ENCODE assay signal across 12 mouse cellular contexts in genomic region chr9:33350258-33350657, GRCm38 (mm10).
"Had no signal": no experiment of that assay in that cellular context is flagged by ENCODE, and none has a peak within 500 bp of the region (broad histone marks: within the 10 kb centered on the region; RNA-seq: fewer than 3 reads in every experiment).

No protein-coding gene starts in this region.

- H3K4me3 ChIP-seq: limb, embryonic 15.5 days; midbrain, embryonic 12.5 days; stomach, embryonic 15.5 days had no signal

- H3K4me1 ChIP-seq: limb, embryonic 15.5 days; midbrain, embryonic 12.5 days; stomach, embryonic 15.5 days had no signal

- H3K9ac ChIP-seq: limb, embryonic 15.5 days; liver, embryonic 14.5 days; midbrain, embryonic 12.5 days; stomach, embryonic 15.5 days had no signal

- H3K27ac ChIP-seq: limb, embryonic 15.5 days; liver, embryonic 14.5 days; midbrain, embryonic 12.5 days; stomach, embryonic 15.5 days had no signal

- H3K4me2 ChIP-seq: limb, embryonic 15.5 days; midbrain, embryonic 12.5 days; stomach, embryonic 15.5 days had no signal

- ATAC-seq: midbrain, embryonic 16.5 days had no signal

- DNase-seq: kidney, adult 8-10 months; kidney, postnatal 25 days; layer of hippocampus, adult 9-11 months; layer of hippocampus, postnatal 36 days; lung, adult 18-20 months; right cerebral cortex, postnatal 14 days; thymus, postnatal 4 days had no signal

- H3K36me3 ChIP-seq: limb, embryonic 15.5 days; midbrain, embryonic 12.5 days; stomach, embryonic 15.5 days had no signal

- H3K27me3 ChIP-seq: limb, embryonic 15.5 days; midbrain, embryonic 12.5 days; stomach, embryonic 15.5 days had no signal

- H3K9me3 ChIP-seq: limb, embryonic 15.5 days; midbrain, embryonic 12.5 days; stomach, embryonic 15.5 days had no signal
